Mouse (Mus musculus) liver, embryonic 12.5 days (tissue): ENCODE measurements around the gene Lrrc29. TPM values are rescaled to one million over a fixed set of nuclear protein-coding genes. Genes with fewer than 3 reads are reported as not detected.
A peak's percentile ranks its signal among the peaks of the same experiment; 100 is the strongest.

ENCODE experiments used
- ATAC-seq: fragments of 200-750 bp; cut with Nextera tagmentation; 2 replicates; pipeline ENCODE4 v1.8.0; 2017; ENCODE audit warnings: moderate number of reproducible peaks, mild to moderate bottlenecking, moderate library complexity
- H3K27ac ChIP-seq: fragments of 300-500 bp; sonication (generic); 2 replicates; pipeline ENCODE4 v1.5.1; 2016; ENCODE audit warnings: mild to moderate bottlenecking
- H3K27me3 ChIP-seq: fragments of 300-500 bp; sonication (generic); replicated peaks from 2 replicates; pipeline ENCODE4 v1.6.1; 2016; ENCODE audit warnings: mild to moderate bottlenecking, moderate library complexity
- H3K36me3 ChIP-seq: fragments of 300-500 bp; sonication (generic); 2 replicates; pipeline ENCODE4 v1.6.1; 2016; ENCODE audit warnings: mild to moderate bottlenecking, moderate library complexity
- H3K4me1 ChIP-seq: fragments of 300-500 bp; sonication (generic); 2 replicates; pipeline ENCODE4 v1.6.1; 2016
- H3K4me2 ChIP-seq: fragments of 300-500 bp; sonication (generic); 2 replicates; pipeline ENCODE4 v1.6.1; 2016; ENCODE audit warnings: mild to moderate bottlenecking, moderate library complexity
- H3K4me3 ChIP-seq: fragments of 300-500 bp; sonication (generic); 2 replicates; pipeline ENCODE4 v1.5.1; 2016; ENCODE audit warnings: mild to moderate bottlenecking, moderate library complexity
- H3K9ac ChIP-seq: fragments of 300-500 bp; sonication (generic); 2 replicates; pipeline ENCODE4 v1.6.1; 2016; ENCODE audit warnings: mild to moderate bottlenecking, moderate library complexity
- H3K9me3 ChIP-seq: fragments of 300-500 bp; sonication (generic); replicated peaks from 2 replicates; pipeline ENCODE4 v1.6.1; 2016; ENCODE audit warnings: mild to moderate bottlenecking, moderate library complexity
- WGBS: fragments of 180-500 bp; shearing (Covaris S2); methylation state at CpG from one replicate; pipeline ENCODE4 v1.1.7; 2016; ENCODE audit not compliant: insufficient replicate concordance; 5-methylcytosine and 5-hydroxymethylcytosine counted together
- polyA plus RNA-seq: library from polyadenylated mRNA; unstranded; fragments of >200 nt; fragmentation: Nextera tagmentation; extraction: Ambion mirVana; gene quantifications from 2 replicates; pipeline ENCODE4 v1.2.1, GENCODE M21; 2016

The Lrrc29 gene
- polyA plus RNA-seq, 1 experiment from 2014 or later, result 9.9 TPM

DNA sequence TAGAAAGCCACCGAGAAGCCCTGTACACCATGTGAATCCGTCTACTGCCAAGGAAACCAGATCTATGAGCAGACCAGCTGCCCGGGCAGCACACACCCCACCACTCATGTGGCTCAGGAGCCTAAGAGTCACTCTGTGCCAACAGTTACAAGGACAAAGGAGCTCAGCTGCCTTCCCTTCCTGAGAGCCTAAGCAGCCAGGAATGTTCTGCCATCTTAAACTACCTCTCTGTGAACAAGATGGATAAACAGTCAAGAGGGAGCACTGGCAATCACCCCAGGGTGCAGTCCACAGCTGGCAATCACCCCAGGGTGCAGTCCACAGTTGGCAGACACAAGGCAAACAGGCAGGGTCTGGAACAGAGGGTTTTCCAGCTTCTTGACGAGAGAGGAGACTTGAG lies 8.1 kb downstream of the Lrrc29 start:
- H3K4me1 ChIP-seq, result peaks cover 82% of the 10 kb centered on the region
- no peak overlapping the region for H3K9ac ChIP-seq
- H3K27me3 ChIP-seq, result no peaks in the 10 kb centered on the region
- WGBS, result 87% methylated on average over 4 of the region's 4 CpGs
- H3K9me3 ChIP-seq, result no peaks in the 10 kb centered on the region
- ATAC-seq, result no peak
- peaks cover 95% of the 10 kb centered on the region for H3K36me3 ChIP-seq
- H3K4me3 ChIP-seq, result no peak overlapping the region
- 0 out of 2 replicates have a peak overlapping the region, but pooled peaks have one; percentile 36 for H3K27ac ChIP-seq
- H3K4me2 ChIP-seq, result no peak overlapping the region

DNA sequence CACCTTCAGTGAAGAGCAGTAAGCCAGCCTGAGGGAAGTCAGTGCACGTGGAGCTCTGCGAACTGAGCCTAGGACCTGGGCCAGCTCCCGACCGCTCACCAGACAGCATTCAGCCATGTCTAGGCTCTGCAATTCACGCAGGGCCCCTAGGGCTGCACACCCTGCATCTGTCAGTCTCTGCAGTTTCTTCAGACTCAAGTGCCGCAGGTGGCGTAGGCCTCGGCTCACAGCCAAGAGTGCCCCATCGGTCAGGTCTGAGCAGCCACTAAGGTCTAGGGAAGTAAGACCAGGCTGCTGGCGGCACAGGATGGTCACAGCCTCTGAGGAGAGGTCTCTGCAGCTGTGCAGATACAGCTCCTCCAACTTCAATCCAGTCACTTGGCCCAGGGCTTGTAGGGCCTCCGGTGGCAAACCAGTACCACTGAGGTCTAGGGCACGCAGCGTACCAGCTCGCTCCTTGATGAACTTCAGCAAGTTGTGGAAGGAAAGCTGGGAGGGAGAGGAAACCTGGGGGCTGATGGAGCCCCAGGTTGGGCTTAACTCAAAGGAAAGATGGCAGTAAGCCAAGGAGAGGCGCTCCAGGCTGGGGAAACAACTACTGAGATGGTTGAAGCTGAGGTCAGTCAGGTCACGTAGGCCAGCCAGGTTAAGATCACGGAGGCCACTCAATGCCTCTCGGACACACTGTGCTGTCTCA lies 10.9 kb downstream of the Lrrc29 start:
- 91% methylated on average over 18 of the region's 18 CpGs for whole genome bisulfite sequencing
- Histone ChIP-seq H3K36me3 (peaks cover 100% of the 10 kb centered on the region), H3K9ac (peak overlapping the region; percentile 29; the same call in 1 of the 2 replicates), H3K4me2 (no peak overlapping the region), H3K4me1 (peaks cover 81% of the 10 kb centered on the region), H3K9me3 (no peaks in the 10 kb centered on the region), H3K27ac (peak overlapping the region; percentile 79), H3K4me3 (no peak overlapping the region), H3K27me3 (no peaks in the 10 kb centered on the region)
- no peak for ATAC-seq

DNA sequence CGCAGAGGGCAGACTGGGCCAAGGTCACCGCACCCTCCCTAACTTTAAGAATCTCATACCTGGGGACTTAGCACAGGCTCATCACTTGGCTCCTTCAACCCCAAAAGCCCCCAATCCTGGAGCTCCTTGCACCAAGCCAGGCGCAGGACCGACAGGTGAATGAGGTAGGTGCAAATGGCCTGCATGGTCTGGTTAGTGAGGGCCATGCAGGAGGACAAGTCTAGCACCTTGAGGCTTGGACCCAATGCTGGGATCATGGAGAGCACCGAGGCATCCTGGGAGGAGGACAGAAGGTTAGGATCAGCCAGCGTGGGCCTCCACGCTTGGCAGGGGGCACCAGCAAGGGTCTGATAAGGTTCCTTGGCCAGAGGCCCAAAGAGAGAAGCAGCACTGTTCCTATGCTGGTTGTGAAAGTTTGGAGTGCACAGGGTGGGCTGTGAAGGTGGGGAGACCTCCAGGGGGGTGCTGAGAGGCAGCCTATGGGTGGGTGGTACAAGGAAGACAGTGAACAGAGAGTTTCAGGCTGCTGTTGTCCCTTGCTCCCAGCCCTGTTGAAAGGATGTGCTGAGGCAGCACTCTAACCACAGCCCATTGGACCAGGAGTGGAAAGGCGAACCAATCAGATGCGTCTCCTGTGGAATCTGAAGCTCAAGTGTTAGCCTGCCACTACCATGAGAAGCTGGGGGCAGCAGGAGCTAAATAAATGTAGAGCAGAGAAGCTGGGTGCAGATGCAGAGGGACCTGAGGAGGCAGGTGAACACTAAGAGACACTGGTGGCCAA lies 12.3 kb downstream of the Lrrc29 start:
- no peaks in the 10 kb centered on the region for H3K27me3 ChIP-seq
- ATAC-seq, result peak; percentile 27; the same call in 1 of the 2 replicates
- no peak overlapping the region for H3K4me3 ChIP-seq
- WGBS, result 78% methylated on average over 9 of the region's 9 CpGs
- H3K4me1 ChIP-seq, result peaks cover 67% of the 10 kb centered on the region
- peak overlapping the region; percentile 59 for H3K4me2 ChIP-seq
- no peaks in the 10 kb centered on the region for H3K9me3 ChIP-seq
- peak overlapping the region; percentile 60 for H3K9ac ChIP-seq
- H3K27ac ChIP-seq, result peak overlapping the region; percentile 79
- peaks cover 100% of the 10 kb centered on the region for H3K36me3 ChIP-seq

DNA sequence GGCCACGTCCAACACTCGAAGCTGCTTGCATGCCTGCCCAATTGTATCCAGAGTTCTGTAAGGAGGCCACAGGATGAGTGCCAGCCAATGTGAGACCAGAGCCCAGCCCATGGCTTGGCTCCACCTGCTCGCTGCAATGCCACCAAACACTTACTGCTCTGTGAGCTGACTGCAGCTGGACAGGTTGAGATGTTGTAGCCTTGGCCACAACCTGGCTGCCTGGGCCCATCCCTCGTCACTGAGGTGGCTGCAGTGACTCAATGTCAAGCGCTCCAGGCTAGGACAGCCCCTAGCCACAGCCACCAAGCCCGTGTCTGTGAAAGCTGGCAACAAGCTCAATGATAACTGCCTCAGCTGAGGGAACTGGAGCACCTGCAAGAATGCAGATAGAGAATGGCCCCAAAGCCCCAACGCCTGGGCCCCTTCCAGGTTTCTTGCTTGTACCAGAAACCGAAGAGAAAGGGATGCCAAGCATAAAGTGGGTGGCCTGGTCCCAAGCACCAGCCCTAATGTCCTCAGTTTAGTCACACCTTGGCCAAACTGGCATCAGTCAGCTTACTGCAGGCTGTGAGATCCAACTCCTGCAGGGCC lies 13.1 kb downstream of the Lrrc29 start:
- H3K9ac ChIP-seq, result peak overlapping the region; percentile 60
- WGBS, result 55% methylated on average over 8 of the region's 8 CpGs
- ATAC-seq, result peak; percentile 74
- no peaks in the 10 kb centered on the region for H3K27me3 ChIP-seq
- H3K36me3 ChIP-seq, result peaks cover 100% of the 10 kb centered on the region
- no peaks in the 10 kb centered on the region for H3K9me3 ChIP-seq
- peak overlapping the region; percentile 59 for H3K4me2 ChIP-seq
- peak overlapping the region; percentile 8; the same call in 1 of the 2 replicates for H3K4me3 ChIP-seq
- peaks cover 59% of the 10 kb centered on the region for H3K4me1 ChIP-seq
- H3K27ac ChIP-seq, result peak overlapping the region; percentile 79

DNA sequence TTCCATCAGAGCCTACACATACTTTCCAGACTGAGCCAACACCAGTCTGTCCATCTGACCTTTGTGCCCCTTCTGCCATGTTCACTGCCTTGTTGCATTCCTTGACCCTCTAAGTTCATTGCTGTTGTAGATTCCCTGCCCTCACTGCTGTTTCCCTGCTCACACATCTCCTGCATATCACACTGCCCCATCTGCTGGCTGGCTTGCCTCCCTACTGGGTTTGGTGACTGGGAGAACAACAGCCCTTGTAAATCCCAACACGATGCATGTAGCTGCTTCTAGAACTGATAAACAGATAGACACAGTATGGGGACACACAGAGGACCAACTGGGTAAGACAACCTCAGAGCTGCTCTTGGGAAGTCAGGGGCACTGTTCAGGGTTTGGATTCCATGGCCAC lies 14.4 kb downstream of the Lrrc29 start:
- Histone ChIP-seq H3K27ac (peak overlapping the region; percentile 79), H3K4me1 (peaks cover 52% of the 10 kb centered on the region), H3K4me3 (no peak overlapping the region), H3K4me2 (0 out of 2 replicates have a peak overlapping the region, but pooled peaks have one; percentile 59), H3K9me3 (no peaks in the 10 kb centered on the region), H3K27me3 (no peaks in the 10 kb centered on the region), H3K9ac (0 out of 2 replicates have a peak overlapping the region, but pooled peaks have one; percentile 60), H3K36me3 (peaks cover 100% of the 10 kb centered on the region)
- ATAC-seq, result peak; percentile 68
- WGBS, result 13% methylated on average over 1 of the region's 1 CpGs

DNA sequence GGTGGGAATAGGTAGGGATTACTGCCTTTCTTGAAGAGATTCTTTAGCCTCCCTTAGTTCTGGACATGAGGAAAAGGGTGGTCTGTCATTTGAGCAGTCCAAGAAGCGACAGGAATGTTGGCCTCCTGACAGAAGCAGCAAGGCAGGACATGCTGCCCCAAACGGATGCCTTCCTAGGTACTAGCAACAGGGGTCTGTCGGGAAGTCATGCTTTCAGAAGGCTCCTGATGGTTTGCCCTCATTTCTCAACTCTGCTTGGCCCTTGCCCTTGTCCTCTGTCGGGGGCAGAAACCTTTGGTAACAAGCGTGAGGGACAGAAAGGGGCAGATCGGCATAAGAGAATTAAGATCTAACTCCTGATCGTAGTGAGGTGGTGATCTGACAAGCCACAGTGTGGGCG lies 16.0 kb downstream of the Lrrc29 start:
- no peaks in the 10 kb centered on the region for H3K27me3 ChIP-seq
- H3K4me2 ChIP-seq, result no peak overlapping the region
- peaks cover 56% of the 10 kb centered on the region for H3K4me1 ChIP-seq
- no peak for ATAC-seq
- H3K27ac ChIP-seq, result 0 out of 2 replicates have a peak overlapping the region, but pooled peaks have one; percentile 25
- H3K9me3 ChIP-seq, result no peaks in the 10 kb centered on the region
- H3K9ac ChIP-seq, result no peak overlapping the region
- no peak overlapping the region for H3K4me3 ChIP-seq
- H3K36me3 ChIP-seq, result peaks cover 100% of the 10 kb centered on the region
- WGBS, result 82% methylated on average over 8 of the region's 8 CpGs

DNA sequence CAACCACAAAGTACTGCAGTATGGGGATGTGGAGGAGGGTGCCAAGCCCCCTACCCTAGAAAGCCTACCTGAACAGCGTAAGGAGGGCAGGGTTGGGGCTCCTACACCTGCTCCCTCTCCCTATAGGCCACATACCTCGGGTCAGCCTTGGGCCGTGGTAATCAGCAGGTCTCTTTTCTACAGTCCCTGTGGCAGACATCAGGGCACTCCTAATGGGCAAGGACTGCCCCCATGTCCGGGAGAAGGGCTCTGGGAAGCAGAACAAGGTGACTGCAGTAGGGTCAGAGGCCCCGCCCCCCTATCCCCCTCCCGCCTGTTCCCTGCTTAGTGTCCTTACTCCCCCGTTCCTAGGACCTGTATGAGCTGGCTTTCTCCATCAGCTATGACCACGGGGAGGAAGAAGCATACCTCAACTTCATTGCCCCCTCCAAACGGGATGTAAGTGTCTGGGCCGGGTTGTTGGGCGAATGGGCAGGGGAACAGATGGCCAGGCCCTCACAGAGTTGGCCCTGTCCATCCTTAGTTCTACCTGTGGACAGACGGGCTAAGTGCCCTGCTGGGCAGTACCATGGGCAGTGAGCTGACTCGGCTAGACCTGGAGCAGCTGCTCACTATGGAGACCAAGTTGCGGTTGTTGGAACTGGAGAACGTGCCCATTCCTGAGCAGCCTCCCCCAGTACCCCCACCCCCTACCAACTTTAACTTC lies 16.8 kb downstream of the Lrrc29 start:
- no peak overlapping the region for H3K4me2 ChIP-seq
- H3K27ac ChIP-seq, result no peak overlapping the region
- H3K9me3 ChIP-seq, result no peaks in the 10 kb centered on the region
- no peak overlapping the region for H3K4me3 ChIP-seq
- H3K36me3 ChIP-seq, result peaks cover 100% of the 10 kb centered on the region
- 83% methylated on average over 15 of the region's 15 CpGs for WGBS
- no peaks in the 10 kb centered on the region for H3K27me3 ChIP-seq
- peaks cover 56% of the 10 kb centered on the region for H3K4me1 ChIP-seq
- ATAC-seq, result no peak
- no peak overlapping the region for H3K9ac ChIP-seq

DNA sequence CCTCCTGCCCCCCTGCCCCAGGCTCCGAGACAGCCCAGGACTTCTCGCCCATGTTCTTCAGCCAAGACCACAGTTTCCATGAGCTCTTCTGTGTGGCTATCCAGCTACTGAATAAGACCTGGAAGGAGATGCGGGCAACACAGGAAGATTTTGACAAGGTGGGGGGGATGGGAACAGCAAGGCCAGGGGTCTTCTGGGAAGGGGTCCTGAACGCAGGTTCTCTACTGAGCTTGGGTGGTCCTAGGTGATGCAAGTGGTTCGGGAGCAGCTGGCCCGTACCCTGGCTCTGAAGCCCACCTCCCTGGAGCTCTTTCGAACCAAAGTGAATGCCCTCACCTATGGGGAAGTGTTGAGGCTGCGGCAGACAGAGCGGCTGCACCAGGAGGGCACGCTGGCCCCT lies 17.6 kb downstream of the Lrrc29 start:
- H3K27ac ChIP-seq, result no peak overlapping the region
- no peaks in the 10 kb centered on the region for H3K27me3 ChIP-seq
- ATAC-seq, result no peak
- H3K9ac ChIP-seq, result no peak overlapping the region
- H3K4me3 ChIP-seq, result no peak overlapping the region
- peaks cover 56% of the 10 kb centered on the region for H3K4me1 ChIP-seq
- H3K4me2 ChIP-seq, result no peak overlapping the region
- H3K9me3 ChIP-seq, result no peaks in the 10 kb centered on the region
- H3K36me3 ChIP-seq, result peaks cover 100% of the 10 kb centered on the region
- WGBS, result 93% methylated on average over 10 of the region's 10 CpGs

DNA sequence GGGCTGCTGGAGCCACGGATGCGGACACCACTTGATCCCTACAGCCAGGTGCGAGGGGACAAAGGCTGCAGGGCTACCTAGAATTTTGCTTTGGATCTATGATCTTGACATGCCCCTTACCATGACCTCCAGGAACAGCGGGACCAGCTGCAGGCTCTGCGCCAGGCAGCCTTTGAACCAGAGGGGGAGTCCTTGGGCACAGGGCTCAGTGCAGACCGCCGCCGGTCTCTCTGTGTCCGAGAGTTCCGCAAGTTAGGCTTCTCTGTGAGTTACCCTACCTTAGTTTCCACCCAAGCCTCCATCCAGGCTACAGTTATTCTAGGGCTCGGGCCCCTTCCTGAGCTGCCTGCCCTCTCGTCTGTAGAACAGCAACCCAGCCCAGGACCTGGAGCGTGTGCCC lies 18.4 kb downstream of the Lrrc29 start:
- ATAC-seq, result no peak
- Histone ChIP-seq H3K27me3 (no peaks in the 10 kb centered on the region), H3K9ac (no peak overlapping the region)

DNA sequence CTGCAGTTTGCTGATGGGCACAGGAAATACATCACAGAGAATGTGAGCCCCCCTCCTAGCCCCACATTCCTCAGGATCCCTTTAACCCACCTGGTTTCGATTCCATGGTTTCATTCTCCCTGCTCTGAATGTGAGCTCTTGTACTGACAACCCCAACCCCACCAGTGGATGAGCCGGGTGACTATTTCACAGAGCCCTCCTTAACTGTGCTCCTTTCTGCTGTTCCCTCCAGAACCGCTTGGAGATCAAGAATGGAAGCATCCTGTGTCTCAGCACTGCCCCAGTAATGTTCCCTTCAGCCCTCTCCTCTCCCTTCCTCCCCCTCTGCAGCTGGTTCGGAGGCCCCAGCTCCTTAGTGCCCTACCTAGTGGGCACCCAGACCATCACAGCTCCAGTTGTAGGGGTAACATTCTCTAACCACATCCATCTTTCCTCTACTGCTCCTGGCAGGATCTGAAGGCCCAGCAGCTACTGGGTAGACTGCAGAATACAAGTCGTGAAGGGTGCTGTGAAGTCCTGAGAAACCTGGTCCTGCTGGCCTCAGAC lies 19.9 kb downstream of the Lrrc29 start:
- H3K27ac ChIP-seq, result peak overlapping the region; percentile 63
- peaks cover 56% of the 10 kb centered on the region for H3K4me1 ChIP-seq
- H3K27me3 ChIP-seq, result no peaks in the 10 kb centered on the region
- H3K9ac ChIP-seq, result peak overlapping the region; percentile 56; the same call in 1 of the 2 replicates
- H3K4me3 ChIP-seq, result peak overlapping the region; percentile 28
- H3K9me3 ChIP-seq, result no peaks in the 10 kb centered on the region
- peak overlapping the region; percentile 56 for H3K4me2 ChIP-seq
- ATAC-seq, result no peak; the same call in 1 of the 2 replicates
- 74% methylated on average over 5 of the region's 5 CpGs for WGBS
- peaks cover 100% of the 10 kb centered on the region for H3K36me3 ChIP-seq

More for the DNA sequence above, 18.4 kb downstream of the Lrrc29 start:
- no peak overlapping the region for H3K4me2 ChIP-seq
- peaks cover 100% of the 10 kb centered on the region for H3K36me3 ChIP-seq
- peaks cover 56% of the 10 kb centered on the region for H3K4me1 ChIP-seq
- no peaks in the 10 kb centered on the region for H3K9me3 ChIP-seq
- no peak overlapping the region for H3K4me3 ChIP-seq
- no peak overlapping the region for H3K27ac ChIP-seq
- WGBS, result 93% methylated on average over 13 of the region's 13 CpGs
